Comparison of ENCODE assay signal across 9 mouse cellular contexts in the genomic region with DNA sequence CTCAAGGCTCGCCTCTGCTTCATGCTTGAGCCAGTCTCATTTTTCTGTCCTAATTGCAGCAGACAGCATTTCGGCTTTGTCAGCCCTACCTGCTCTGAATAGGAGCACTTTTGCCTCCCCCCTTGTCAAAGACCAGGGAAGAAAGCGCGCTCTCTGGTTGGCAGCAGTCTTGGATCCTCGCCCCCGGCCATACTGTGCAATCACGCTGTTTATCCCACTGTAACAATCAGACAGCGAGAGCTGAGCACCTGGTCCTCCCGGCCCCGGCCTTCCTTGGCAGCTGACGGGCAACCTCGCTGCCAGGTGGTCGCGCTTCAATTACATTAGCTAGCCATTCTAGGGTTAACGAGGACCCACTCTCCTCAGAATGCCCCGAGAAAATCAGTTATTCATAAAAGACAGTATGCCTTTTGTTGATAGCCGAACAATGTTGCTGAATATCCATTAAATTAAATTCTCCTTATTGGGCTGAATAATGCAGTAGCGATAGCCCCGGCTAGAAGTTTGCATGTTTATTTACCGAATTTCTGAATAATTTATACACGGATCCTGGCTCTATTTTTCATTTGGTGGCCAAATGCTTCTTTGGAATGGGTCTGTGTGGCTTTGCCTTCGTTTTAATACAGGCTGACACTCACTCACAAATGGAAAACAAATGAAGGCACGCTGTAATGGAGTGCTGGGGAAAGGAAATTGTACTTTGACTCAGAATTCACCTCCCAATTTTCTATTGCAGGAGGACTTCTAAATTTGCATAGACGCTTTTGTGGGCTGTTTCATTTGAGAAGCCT. TPM values are rescaled to one million over a fixed set of nuclear protein-coding genes. Genes with fewer than 3 reads are reported as not detected.
DNase-seq lines count a peak whose midpoint lies in the region; ATAC-seq lines count a peak whose summit lies in the region.
"Had no signal": no experiment of that assay in that cellular context is flagged by ENCODE, and none has a peak within 500 bp of the region (broad histone marks: within the 10 kb centered on the region; RNA-seq: fewer than 3 reads in every experiment).

No protein-coding gene starts in this region.

- H3K4me2 ChIP-seq in forebrain, embryonic 13.5 days: peak overlapping the region; percentile 42
- peak overlapping the region; percentile 29 for H3K4me2 ChIP-seq in midbrain, embryonic 13.5 days (replicated peaks)

- H3K36me3 ChIP-seq in heart, embryonic 10.5 days: no peaks in the 10 kb centered on the region
- no peaks in the 10 kb centered on the region for H3K36me3 ChIP-seq in forebrain, embryonic 13.5 days (ENCODE audit: poor library complexity, severe bottlenecking)
- H3K36me3 ChIP-seq in midbrain, embryonic 13.5 days: no peaks in the 10 kb centered on the region

- no peak overlapping the region for H3K27ac ChIP-seq in heart, embryonic 10.5 days
- peak overlapping the region; percentile 86 for H3K27ac ChIP-seq in forebrain, embryonic 13.5 days
- peak overlapping the region; percentile 88 for H3K27ac ChIP-seq in midbrain, embryonic 13.5 days

- H3K9me3 ChIP-seq in heart, embryonic 10.5 days: no peaks in the 10 kb centered on the region
- H3K9me3 ChIP-seq in forebrain, embryonic 13.5 days (replicated peaks): no peaks in the 10 kb centered on the region
- H3K9me3 ChIP-seq in midbrain, embryonic 13.5 days: no peaks in the 10 kb centered on the region

- H3K4me1 ChIP-seq in heart, embryonic 10.5 days: peaks cover 5% of the 10 kb centered on the region
- H3K4me1 ChIP-seq in forebrain, embryonic 13.5 days: peaks cover 43% of the 10 kb centered on the region
- H3K4me1 ChIP-seq in midbrain, embryonic 13.5 days (replicated peaks): peaks cover 41% of the 10 kb centered on the region

- H3K9ac ChIP-seq in forebrain, embryonic 13.5 days: peak overlapping the region; percentile 35; the same call in 1 of the 2 replicates
- peak overlapping the region; percentile 37 for H3K9ac ChIP-seq in midbrain, embryonic 13.5 days (replicated peaks)

- peak; percentile 76 for DNase-seq in heart, embryonic 10.5 days (ENCODE audit: low spot score)
- no peak for DNase-seq in heart, adult 11 months
- peak; percentile 54 to 55 for DNase-seq in cerebellum, adult 18-20 months
- no peak for DNase-seq in kidney, postnatal 14 days
- DNase-seq in urinary bladder, postnatal 36 days (ENCODE audit: low spot score in 2 of 2): no peak
- no peak for DNase-seq in adrenal gland, postnatal 10 days

- no peak overlapping the region for H3K4me3 ChIP-seq in heart, embryonic 10.5 days
- H3K4me3 ChIP-seq in forebrain, embryonic 13.5 days: peak overlapping the region; percentile 11; the same call in 1 of the 2 replicates
- no peak overlapping the region for H3K4me3 ChIP-seq in midbrain, embryonic 13.5 days (replicated peaks)
- H3K4me3 ChIP-seq: erythroblast, embryonic 14.5 days had no signal

- WGBS in heart, embryonic 10.5 days: 79% methylated on average over 24 of the region's 24 CpGs
- WGBS in forebrain, embryonic 13.5 days: 5% methylated on average over 24 of the region's 24 CpGs
- WGBS in midbrain, embryonic 13.5 days: 15% methylated on average over 24 of the region's 24 CpGs

- no peaks in the 10 kb centered on the region for H3K27me3 ChIP-seq in heart, embryonic 10.5 days (ENCODE audit: insufficient read depth, poor library complexity, severe bottlenecking)
- no peaks in the 10 kb centered on the region for H3K27me3 ChIP-seq in forebrain, embryonic 13.5 days
- no peaks in the 10 kb centered on the region for H3K27me3 ChIP-seq in midbrain, embryonic 13.5 days

- peak; percentile 91 for ATAC-seq in forebrain, embryonic 13.5 days
- peak; percentile 85 for ATAC-seq in midbrain, embryonic 13.5 days

RNA-seq across cellular contexts. Expression of a gene that starts 57.9 kb away (rescaled TPM):
- polyA plus RNA-seq in heart, embryonic 10.5 days (2016; fragmentation: Nextera tagmentation; extraction: Ambion mirVana): 0.04 and 0.05 TPM in 2 replicates
- 10.0 and 12.8 TPM in 2 replicates for polyA plus RNA-seq in forebrain, embryonic 13.5 days (2015; fragmentation: Nextera tagmentation; extraction: Ambion mirVana)
- 7.1 and 8.9 TPM in 2 replicates for polyA plus RNA-seq in midbrain, embryonic 13.5 days (2015; fragmentation: Nextera tagmentation; extraction: Ambion mirVana)
- 1 to 10 TPM; 5.7 to 6.1 TPM for total RNA-seq in adrenal gland, postnatal 10 days (2021)
- polyA plus RNA-seq: erythroblast, embryonic 14.5 days had no signal

Comparison
In these comparisons a context has a peak if more than half of its experiments do, and no peak if none do; other contexts are left out.
1. DNase-seq: peak in heart, embryonic 10.5 days (single experiment) and cerebellum, adult 18-20 months (2 of 2); none in heart, adult 11 months (single experiment), kidney, postnatal 14 days (single experiment), urinary bladder, postnatal 36 days (0 of 2) and adrenal gland, postnatal 10 days (single experiment).